Mouse (Mus musculus) monocyte, adult 5-6 weeks (primary cell): ENCODE measurements around the gene Zfp663. TPM values are rescaled to one million over a fixed set of nuclear protein-coding genes. Genes with fewer than 3 reads are reported as not detected.

Source experiments
- ATAC-seq: fragments of 153-309, 156-312 bp; replicated peaks from 2 replicates; pipeline ENCODE4 v1.8.0; 2017; ENCODE audit warnings: mild to moderate bottlenecking; ENCODE audit not compliant: low TSS enrichment, insufficient number of reproducible peaks, severe bottlenecking, poor library complexity, low FRiP score
- total RNA-seq: library from RNA; stranded (forward); fragments of 200-1000, 200-491, 200-594 nt; gene quantifications from 3 replicates; pipeline ENCODE4 v1.2.3, GENCODE M21; 2017

The Zfp663 gene
- total RNA-seq, 1 experiment from 2014 or later, result not detected

- no peak for ATAC-seq
Measured at GRCm38 (mm10) chr2:165376001-165376400, 7.5 kb upstream of the Zfp663 start.

- no peak for ATAC-seq
Measured at GRCm38 (mm10) chr2:165375478-165375877, 6.9 kb upstream of the Zfp663 start.

- ATAC-seq, result no peak
Measured at GRCm38 (mm10) chr2:165371066-165371465, 2.5 kb upstream of the Zfp663 start.

DNA sequence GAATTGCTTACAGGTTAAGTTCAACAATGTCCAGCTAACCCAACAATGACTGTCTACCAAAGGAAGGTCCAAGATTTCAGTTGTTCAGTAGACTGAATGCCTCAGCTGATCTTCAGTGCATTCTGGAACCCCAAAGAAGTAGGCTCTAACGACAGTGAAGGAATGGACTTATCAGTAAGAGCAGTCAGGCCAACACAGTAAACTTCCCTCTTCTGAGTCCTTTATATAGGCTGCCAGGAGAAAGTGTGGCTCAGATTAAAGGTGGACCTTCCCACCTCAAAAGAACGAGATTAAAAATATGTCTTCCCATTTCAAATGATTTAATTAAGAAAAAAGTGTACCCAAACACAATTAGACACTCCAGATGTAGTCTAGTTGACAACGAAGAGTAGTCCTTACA lies 1.8 kb upstream of the Zfp663 start:
- ATAC-seq, result no peak

DNA sequence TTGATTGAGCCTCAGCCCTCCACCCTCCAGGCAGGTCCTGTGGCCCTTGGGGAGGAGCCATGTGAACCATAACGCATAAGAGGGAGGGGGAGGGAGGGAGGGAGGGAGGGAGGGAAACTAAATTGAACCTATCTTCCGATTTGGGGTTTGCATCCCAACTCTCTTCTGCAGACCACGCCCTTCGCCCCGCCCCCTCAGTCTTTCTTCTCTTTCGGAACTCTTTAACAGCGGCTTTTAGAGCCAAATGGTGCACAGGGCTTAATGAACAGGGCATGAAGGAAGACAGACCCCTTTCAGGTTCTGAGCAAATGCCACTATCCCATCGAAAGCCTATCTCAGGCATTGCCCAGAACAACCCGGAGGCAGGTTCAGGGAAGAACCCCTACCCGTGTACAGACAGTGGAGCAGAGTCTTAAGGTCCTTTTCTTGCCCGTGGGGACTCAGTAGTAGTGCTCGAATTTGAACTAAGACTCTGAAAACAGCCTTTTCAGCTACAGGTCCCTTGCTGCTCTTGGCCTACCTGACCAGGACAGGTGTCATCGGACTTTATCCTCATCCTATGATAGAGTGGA lies 575 bp downstream of the Zfp663 start:
- ATAC-seq, result no peak

DNA sequence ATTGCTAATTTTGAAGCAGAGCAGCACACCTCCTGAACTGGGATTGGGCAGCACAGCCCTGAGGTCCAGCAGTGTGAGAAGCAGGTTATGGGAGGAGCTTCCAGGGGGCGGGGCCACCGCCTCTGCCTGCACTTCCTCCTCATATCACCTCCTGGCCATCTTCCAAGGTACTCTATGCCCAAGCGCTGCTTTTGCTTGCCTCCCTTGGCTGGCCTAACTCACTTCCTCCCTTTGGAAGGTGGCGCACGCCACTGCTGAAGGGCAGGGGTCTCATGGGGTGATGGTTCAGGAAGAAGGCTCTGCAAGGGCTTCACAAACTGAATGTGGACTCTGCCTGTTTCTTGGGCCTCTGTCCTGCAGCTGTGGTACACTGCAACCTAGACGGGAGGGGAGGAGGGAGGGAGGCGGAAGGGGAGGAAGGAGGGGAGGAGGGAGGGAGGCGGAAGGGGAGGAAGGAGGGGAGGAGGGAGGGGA lies 1.4 kb downstream of the Zfp663 start:
- peak; percentile 75 for ATAC-seq

GRCm38 (mm10) chr2:165364334-165365091 lies 4.0 kb downstream of the Zfp663 start:
- no peak for ATAC-seq

GRCm38 (mm10) chr2:165363282-165363681 lies 5.2 kb downstream of the Zfp663 start:
- no peak for ATAC-seq

DNA sequence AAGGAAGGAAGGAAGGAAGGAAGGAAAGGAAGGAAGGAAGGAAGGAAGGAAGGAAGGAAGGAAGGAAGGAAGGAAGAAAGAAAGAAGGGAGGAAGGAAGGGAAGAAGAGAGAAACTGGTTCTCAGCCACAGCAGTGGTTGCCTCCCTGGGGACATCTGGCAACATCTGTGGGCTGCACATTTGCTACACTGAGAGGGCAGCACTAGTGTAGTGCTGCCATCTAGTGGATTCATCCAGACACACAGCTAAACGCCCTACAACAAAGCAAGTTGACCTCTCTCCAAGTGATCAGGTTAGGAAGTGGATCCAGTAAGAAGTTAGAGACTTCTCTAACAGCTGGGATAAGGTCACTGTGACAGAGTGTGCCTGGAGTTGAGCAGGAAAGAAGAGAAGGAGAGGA lies 7.7 kb downstream of the Zfp663 start:
- peak; percentile 78 for ATAC-seq

DNA sequence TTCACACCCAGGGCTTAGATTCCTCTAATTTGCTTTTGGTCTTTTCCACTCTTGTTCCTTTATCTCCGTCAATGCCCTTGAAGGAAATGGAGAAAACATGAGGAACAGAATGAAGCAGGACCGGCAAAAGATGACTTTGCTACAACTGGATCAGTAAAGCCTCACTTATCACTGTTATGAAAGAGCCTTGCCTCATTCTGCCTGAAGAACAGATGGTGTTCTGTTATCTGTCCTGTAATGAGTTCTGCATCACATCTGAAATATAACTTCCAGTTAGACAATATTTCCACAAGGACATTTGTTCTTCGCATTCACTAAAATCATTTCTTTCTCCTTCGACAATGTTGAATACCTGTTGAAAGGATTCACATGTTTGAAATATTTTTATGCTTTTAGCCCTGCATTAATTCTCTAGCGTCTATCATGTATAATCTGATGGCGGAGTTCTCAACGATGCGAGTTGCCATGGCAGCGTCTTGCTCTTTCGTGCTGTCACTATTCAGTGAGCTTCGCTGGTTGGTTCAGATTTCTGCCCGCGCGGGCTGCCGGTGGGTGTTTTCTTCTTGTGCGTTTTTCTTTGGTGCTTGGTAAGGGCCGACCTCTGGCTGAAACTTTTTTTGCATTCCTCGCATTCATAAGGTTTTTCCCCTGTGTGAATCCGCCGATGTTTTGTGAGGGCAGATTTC lies 16.6 kb downstream of the Zfp663 start:
- ATAC-seq, result no peak

DNA sequence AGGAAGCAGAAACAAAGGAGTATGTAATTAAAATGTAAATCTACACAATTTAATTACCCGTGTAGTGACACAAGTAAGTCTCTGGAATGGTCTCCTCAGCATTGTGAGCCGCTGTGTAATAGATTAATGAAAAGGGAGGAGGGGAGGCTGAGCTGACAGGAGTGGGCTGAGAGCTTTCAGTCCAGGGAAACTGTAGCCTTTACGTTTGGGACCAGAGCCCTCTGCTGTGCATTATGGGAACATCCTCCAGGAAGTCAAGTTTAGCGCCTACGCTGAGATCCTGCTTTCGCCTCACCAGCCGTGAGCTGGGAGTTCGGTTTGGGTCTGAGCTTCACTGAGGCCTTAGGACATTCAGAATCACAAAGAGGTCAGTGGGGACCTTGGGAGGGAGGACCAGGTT lies 19.1 kb downstream of the Zfp663 start:
- ATAC-seq, result no peak

GRCm38 (mm10) chr2:165346180-165346579 lies 22.3 kb downstream of the Zfp663 start:
- peak; percentile 77 for ATAC-seq

- ATAC-seq, result no peak
Measured at GRCm38 (mm10) chr2:165337191-165337590, 31.3 kb downstream of the Zfp663 start.

DNA sequence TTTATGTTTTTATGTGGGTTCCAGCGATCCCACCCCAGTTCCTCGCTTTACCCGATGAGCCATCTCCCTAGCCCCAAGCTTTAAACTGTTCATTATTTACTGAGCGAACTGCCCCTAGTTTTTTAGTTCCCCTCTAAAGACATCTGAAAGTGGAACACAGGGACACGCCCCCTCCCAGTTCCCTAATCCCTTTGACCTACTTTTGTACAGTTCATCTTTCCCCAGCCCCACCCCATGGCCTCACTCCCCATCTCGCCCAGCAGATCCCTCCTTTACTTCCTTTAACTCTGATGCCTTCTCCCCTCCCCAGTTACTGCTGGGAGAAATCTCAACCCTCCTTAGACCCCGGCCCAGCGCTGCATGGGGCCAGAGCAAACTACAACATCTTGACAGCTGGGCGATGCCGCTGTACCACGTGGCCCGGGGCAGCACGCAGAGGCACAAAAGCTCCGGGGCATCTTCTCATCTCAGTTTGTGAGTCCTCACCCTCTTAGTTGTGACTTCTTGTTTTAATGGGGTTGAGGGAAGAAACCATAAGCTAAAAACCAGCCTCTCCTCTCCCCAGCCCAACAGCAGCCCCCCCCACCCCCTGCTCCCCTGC lies 35.8 kb downstream of the Zfp663 start:
- peak; percentile 80 for ATAC-seq

- ATAC-seq, result peak; percentile 32
Measured at GRCm38 (mm10) chr2:165329703-165330102, 38.8 kb downstream of the Zfp663 start.

DNA sequence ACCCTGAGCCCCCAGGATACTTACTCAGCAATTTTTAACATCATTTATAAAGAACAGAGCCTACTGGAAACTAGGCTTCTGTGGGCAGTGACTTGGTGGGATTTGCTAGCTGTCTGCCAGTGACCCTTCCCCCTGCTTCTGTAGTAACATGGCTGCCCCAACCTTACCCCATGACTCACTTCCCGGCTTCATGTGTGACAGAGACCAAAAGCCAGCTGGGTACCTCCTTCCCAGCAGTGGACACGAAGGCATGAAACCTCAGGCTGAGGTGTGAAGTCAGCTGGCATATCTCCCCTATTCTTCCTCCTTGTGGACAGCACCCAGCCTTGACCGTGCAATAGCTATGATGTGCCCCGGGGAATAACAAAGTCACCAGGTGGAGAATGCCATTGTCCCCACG lies 39.8 kb downstream of the Zfp663 start:
- ATAC-seq, result no peak

DNA sequence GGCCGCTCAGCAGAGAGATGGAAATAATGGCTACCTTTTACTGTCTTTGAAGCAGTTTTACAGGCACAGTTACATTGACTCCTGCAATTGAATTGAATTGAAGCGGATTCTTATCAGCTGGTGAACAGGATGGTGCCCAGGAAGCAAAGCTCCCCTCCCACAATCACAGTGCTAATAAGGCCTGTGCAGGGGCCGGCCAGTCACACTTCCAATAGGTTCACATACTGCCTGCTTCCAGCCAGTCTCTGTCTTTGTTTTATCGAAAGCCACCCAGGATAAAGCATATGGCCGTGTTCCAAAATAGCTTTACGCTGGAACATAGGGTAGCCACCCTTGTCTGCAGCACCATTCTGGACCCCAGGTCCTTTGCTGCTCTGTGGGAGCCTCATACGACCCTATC lies 41.1 kb downstream of the Zfp663 start:
- ATAC-seq, result no peak

DNA sequence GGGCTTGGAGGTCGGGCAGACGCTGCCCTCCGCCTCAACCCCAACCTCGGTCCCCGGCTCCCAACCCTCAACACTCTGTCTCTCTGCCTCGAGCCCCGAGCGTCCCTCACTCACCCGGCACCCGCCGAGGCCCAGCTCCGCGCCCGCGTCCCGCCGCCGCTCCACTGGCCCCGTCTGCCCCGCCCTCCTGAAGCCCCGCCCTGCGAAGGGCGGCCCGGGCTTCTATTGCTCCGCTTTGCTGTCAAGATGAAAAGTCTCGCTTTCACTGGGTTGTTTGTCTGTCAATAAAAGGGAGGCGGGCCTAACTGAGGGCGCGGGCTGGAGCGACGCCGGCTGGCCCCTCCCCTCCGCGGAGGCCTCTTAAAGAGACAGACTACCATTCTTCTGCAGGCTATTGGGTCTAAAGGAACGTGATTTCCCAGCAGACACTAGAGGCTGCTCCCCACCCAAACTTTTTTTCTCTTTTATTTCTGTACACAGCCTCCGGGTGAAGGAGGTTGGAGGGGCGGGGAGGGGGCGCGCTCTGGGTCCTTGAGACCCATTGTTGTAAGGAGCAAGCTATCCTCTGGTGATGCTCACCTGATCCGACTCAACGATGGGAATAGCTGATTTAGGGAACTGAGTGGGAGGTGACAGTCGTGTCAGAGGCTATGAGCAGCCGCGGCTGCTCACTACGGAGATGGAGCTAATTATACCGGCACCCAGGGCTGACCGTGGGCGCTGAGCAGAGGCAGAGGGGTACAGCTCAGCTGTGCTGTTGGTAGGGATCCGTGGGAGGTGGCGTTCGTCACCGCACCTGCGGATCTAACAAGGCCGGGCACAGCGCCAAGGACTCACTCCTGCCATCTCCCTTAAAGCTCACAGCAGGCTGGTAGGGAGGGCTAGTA lies 42.0 kb downstream of the Zfp663 start, which contains the start of gene Elmo2:
Gene Elmo2, minus strand, starts transcription at position 176 of the 887 bp plus-strand sequence.
- ATAC-seq, result peak; percentile 78
